Mouse (Mus musculus) kidney, postnatal 0 days (tissue): ENCODE measurements around the gene Kif24. TPM values are rescaled to one million over a fixed set of nuclear protein-coding genes. Genes with fewer than 3 reads are reported as not detected.

Source experiments
- ATAC-seq: fragments of 200-750 bp; cut with Nextera tagmentation; replicated peaks from 2 replicates; pipeline ENCODE4 v1.8.0; 2017; ENCODE audit warnings: low read depth, moderate number of reproducible peaks, moderate TSS enrichment, moderate library complexity; ENCODE audit not compliant: low FRiP score
- DNase-seq: peaks from one replicate; pipeline ENCODE4 v3.0.0-alpha.2; 2016; ENCODE audit warnings: low spot score
- H3K27ac ChIP-seq: fragments of 300-500 bp; sonication (generic); 2 replicates; pipeline ENCODE4 v1.5.1; 2014; ENCODE audit warnings: mild to moderate bottlenecking
- H3K27me3 ChIP-seq: fragments of 300-500 bp; sonication (generic); 2 replicates; pipeline ENCODE4 v1.6.1; 2014; ENCODE audit warnings: low read length, mixed read lengths; ENCODE audit not compliant: insufficient read depth
- H3K36me3 ChIP-seq: fragments of 300-500 bp; sonication (generic); 2 replicates; pipeline ENCODE4 v1.6.1; 2014; ENCODE audit warnings: low read length, mixed read lengths; ENCODE audit not compliant: insufficient read depth
- H3K4me1 ChIP-seq: fragments of 300-500 bp; sonication (generic); replicated peaks from 2 replicates; pipeline ENCODE4 v1.6.1; 2014; ENCODE audit warnings: antibody characterized with exemption, low read length, mixed read lengths; ENCODE audit not compliant: insufficient read depth
- H3K4me2 ChIP-seq: fragments of 300-500 bp; sonication (generic); 2 replicates; pipeline ENCODE4 v1.6.1; 2014; ENCODE audit warnings: mild to moderate bottlenecking, low read length, moderate library complexity, mixed read lengths
- H3K4me3 ChIP-seq: fragments of 300-500 bp; sonication (generic); replicated peaks from 2 replicates; pipeline ENCODE4 v1.5.1; 2014; ENCODE audit warnings: low read depth, low read length
- H3K9ac ChIP-seq: fragments of 300-500 bp; sonication (generic); 2 replicates; pipeline ENCODE4 v1.6.1; 2014; ENCODE audit warnings: low read depth, low read length
- H3K9me3 ChIP-seq: fragments of 300-500 bp; sonication (generic); replicated peaks from 2 replicates; pipeline ENCODE4 v1.6.1; 2016; ENCODE audit warnings: low read length, inconsistent platforms, mixed read lengths
- CTCF ChIP-seq: IDR thresholded peaks from 2 replicates; pipeline ENCODE4 v1.5.1; 2016; ENCODE audit warnings: antibody characterized with exemption, low read depth, mild to moderate bottlenecking, moderate library complexity
- WGBS: fragments of 180-500 bp; shearing (Covaris S2); extraction: QIAGEN DNeasy Blood & Tissue Kit; methylation state at CpG from one replicate; pipeline ENCODE4 v1.1.7; 2014; 5-methylcytosine and 5-hydroxymethylcytosine counted together
- polyA plus RNA-seq: library from polyadenylated mRNA; unstranded; fragments of >200 nt; fragmentation: Nextera tagmentation; extraction: Ambion mirVana; gene quantifications from 2 replicates; pipeline ENCODE4 v1.2.1, GENCODE M21; 2015

The Kif24 gene
- polyA plus RNA-seq, 1 experiment from 2014 or later = 2.0 TPM

DNA sequence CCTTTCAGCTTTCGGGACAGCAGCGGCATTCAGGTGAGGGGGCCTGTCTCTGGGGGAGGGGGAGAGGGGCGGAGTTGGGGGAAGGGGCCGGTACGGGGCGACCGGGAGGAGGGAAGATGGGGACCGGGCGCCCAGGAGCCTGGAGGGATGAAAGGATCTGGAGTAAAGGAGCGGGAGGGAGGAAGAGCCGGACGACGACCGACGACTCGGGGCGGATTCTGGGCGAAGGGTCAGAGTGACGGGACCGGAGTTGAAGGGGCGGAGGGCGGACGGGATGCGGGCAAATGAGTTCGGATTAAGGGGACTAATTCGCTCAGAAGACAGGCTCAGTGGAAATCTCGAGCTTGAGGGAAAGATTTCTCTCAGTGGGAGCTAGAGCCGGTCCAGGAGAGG lies 115.5 kb downstream of the Kif24 start:
- ATAC-seq (peak; percentile 65), DNase-seq (peak; percentile 63)
- TF ChIP-seq CTCF = no peak
- H3K4me1 ChIP-seq = 0 out of 2 replicates have a peak, but pooled peaks cover 3% of the 10 kb centered on the region
- H3K4me2 ChIP-seq = peak overlapping the region; percentile 78
- H3K9me3 ChIP-seq = no peaks in the 10 kb centered on the region
- peak overlapping the region; percentile 94 for H3K27ac ChIP-seq
- peak overlapping the region; percentile 91 for H3K4me3 ChIP-seq
- no peaks in the 10 kb centered on the region for H3K27me3 ChIP-seq
- H3K36me3 ChIP-seq = no peaks in the 10 kb centered on the region
- WGBS = under 1% methylated on average over 27 of the region's 28 CpGs
- H3K9ac ChIP-seq = peak overlapping the region; percentile 88

DNA sequence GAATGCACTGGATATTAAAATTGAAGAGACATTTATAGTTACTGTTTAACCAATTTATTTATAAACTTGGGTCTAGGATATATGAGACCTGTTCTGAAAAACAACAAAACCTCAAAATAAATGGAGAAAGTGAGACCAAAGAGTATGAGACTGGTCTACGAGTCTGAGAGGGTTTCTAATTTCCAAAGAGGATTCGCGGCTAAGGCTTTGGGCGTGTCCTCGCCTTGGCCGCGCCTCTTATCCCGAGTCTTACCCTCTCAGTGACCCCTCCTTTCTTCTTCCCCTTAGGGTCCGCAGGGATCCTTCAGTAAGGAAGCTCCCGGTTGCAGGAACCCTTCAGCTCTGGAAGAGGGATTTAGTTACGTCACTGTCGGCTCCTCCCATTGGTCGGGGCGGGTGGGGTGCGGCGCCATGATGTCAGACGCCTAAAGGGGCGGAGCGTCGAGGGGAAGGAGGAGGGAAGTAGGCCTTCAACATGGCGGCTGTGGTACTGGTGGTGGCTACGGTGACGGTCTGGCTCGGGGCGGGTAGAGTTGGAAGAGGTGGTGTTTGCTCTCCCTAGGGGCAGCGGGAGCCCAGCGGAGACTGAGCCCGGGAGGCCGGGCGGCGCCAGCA lies 116.0 kb downstream of the Kif24 start, which contains the start of gene Ubap1:
Ubap1 (plus strand) TSS at position 413 of the 615 bp plus-strand sequence.
- H3K4me3 ChIP-seq = peak within 1 kb of the TSS; percentile 91
- no peaks in the 10 kb centered on the region for H3K9me3 ChIP-seq
- ATAC-seq (peak; percentile 99), DNase-seq (peak; percentile 99)
- TF ChIP-seq CTCF = 0 out of 2 replicates have a peak, but pooled peaks have one; percentile 4
- peak within 1 kb of the TSS; percentile 88 for H3K9ac ChIP-seq
- 0 out of 2 replicates have a peak, but pooled peaks cover 3% of the 10 kb centered on the region for H3K4me1 ChIP-seq
- peak within 1 kb of the TSS; percentile 94 for H3K27ac ChIP-seq
- peak within 1 kb of the TSS; percentile 78 for H3K4me2 ChIP-seq
- H3K27me3 ChIP-seq = no peaks in the 10 kb centered on the region
- WGBS = under 1% methylated on average over 30 of the region's 31 CpGs
- no peaks in the 10 kb centered on the region for H3K36me3 ChIP-seq

DNA sequence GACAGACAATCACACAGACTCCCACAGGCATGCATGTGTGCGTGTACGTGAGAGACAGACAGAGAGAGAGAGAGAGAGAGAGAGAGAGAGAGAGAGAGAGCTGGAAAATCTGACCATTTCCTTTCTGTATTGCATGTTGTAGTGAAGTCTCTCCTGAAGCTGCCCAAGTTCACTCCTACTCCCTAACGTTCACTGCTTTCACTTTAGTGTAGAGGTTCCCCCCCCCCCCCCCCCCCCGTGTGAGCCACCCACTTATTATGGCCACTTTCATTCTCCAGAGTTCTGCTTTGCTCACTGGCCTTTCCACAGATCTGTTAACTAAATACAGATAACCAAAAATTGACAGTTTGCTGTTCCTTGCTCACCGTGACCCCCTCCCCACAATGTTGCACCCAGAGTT lies 116.8 kb downstream of the Kif24 start:
- peak overlapping the region; percentile 78 for H3K4me2 ChIP-seq
- 50% methylated on average over 3 of the region's 5 CpGs for WGBS
- H3K27ac ChIP-seq = 0 out of 2 replicates have a peak overlapping the region, but pooled peaks have one; percentile 13
- H3K4me3 ChIP-seq = no peak overlapping the region
- no peaks in the 10 kb centered on the region for H3K36me3 ChIP-seq
- no peak overlapping the region for H3K9ac ChIP-seq
- ATAC-seq = no peak
- H3K27me3 ChIP-seq = no peaks in the 10 kb centered on the region
- H3K9me3 ChIP-seq = no peaks in the 10 kb centered on the region
- 0 out of 2 replicates have a peak, but pooled peaks cover 3% of the 10 kb centered on the region for H3K4me1 ChIP-seq
- DNase-seq = peak; percentile 9
- no peak for TF ChIP-seq CTCF

DNA sequence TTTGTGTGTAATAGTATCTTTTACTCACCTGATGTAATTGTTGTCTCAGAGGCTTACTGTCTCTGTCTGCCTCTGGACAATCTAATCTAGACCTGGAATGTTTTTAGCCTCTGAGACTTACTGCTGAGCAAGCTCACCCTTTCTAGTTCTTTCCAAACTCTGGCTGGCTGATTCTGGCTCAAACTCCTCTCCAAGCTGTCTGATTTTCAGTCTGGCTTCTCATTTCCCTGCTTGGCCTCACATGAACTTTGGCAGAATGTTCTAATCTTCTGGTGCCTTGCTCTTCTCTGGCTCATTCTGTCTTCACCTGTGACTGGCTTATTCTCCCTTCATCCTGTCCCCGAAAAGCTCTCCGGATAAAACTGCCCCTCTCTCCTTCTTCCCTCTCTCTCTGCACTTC lies 118.7 kb downstream of the Kif24 start:
- Histone ChIP-seq H3K9ac (no peak overlapping the region), H3K4me3 (no peak overlapping the region), H3K4me1 (0 out of 2 replicates have a peak, but pooled peaks cover 3% of the 10 kb centered on the region), H3K27me3 (no peaks in the 10 kb centered on the region), H3K4me2 (no peak overlapping the region), H3K27ac (no peak overlapping the region), H3K36me3 (no peaks in the 10 kb centered on the region), H3K9me3 (no peaks in the 10 kb centered on the region)
- 73% methylated on average over 2 of the region's 2 CpGs for WGBS
- ATAC-seq = no peak
- DNase-seq = no peak
- TF ChIP-seq CTCF = no peak

DNA sequence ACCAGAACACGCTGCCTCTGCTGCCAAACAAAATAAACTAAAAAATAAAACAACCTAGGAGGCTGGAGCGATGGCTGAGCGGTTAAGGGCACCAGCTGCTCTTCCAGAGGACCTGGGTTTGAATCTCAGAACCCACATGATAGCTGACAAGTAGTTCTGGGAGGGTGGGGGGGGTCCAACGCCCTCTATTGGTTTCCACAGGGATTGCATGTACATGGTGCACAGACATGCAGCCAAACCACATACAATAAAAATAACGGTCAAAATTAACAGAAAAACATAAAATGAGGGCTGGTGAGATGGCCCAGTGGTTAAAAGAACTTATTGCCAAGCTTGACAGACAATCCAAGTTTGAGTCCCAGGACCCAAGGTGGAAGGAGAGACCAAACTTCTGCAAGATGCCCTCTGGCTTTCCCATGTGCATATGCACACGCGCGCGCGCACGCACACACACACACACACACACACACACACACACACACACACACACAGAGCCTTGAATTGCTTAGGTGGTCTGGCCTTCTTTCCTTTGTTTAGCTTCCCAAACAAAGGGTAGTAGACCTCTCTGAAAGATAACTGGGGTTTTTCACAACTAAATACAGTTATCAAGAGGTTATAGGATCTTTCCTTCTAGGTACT lies 123.7 kb downstream of the Kif24 start:
- 74% methylated on average over 11 of the region's 11 CpGs for WGBS
- Histone ChIP-seq H3K27me3 (no peaks in the 10 kb centered on the region), H3K36me3 (no peaks in the 10 kb centered on the region), H3K9me3 (no peaks in the 10 kb centered on the region), H3K9ac (no peak overlapping the region), H3K27ac (no peak overlapping the region), H3K4me3 (no peak overlapping the region), H3K4me1 (no peaks in the 10 kb centered on the region), H3K4me2 (no peak overlapping the region)
- DNase-seq = no peak
- TF ChIP-seq CTCF = no peak
- no peak for ATAC-seq

Other genes with a start within 250 kb of the Kif24 start
- gene Ubap2, start 189.7 kb downstream of the Kif24 start, polyA plus RNA-seq = 37.6 and 44.4 TPM in 2 replicates
- 49.8 and 55.4 TPM in 2 replicates for gene Dcaf12, start 150.0 kb downstream of the Kif24 start, polyA plus RNA-seq
- gene Ubap1, start 115.9 kb downstream of the Kif24 start, polyA plus RNA-seq = 53.7 and 54.8 TPM in 2 replicates
- 57.2 and 61.7 TPM in 2 replicates for gene Nudt2, start 264 bp upstream of the Kif24 start, polyA plus RNA-seq
- 5.3 and 6.1 TPM in 2 replicates for gene AI464131, start 38.2 kb upstream of the Kif24 start, polyA plus RNA-seq
- gene 1110017D15Rik, start 52.4 kb upstream of the Kif24 start, polyA plus RNA-seq = 0.43 and 0.68 TPM in 2 replicates
- gene Fam219a, start 104.7 kb upstream of the Kif24 start, polyA plus RNA-seq = 2.3 and 2.9 TPM in 2 replicates
- 1.3 and 2.0 TPM in 2 replicates for gene Dnaic1, start 104.9 kb upstream of the Kif24 start, polyA plus RNA-seq
- 20.2 and 23.9 TPM in 2 replicates for gene Enho, start 175.4 kb upstream of the Kif24 start, polyA plus RNA-seq
- gene Cntfr, start 232.2 kb upstream of the Kif24 start, polyA plus RNA-seq = 8.6 and 8.7 TPM in 2 replicates
- gene Il11ra1, start 235.1 kb upstream of the Kif24 start, polyA plus RNA-seq = 157 and 159 TPM in 2 replicates
- gene Rpp25l, start 248.6 kb upstream of the Kif24 start, polyA plus RNA-seq = 63.3 and 65.2 TPM in 2 replicates